Mouse (Mus musculus) cerebellum, adult 11 months (tissue): ENCODE results near the gene Ltbp1.

Experiments
- DNase-seq: peaks from one replicate; pipeline ENCODE4 v3.0.0; 2022

Gene Ltbp1

GRCm38 (mm10) chr17:75005685-75006680 is 615 bp downstream of the Ltbp1 start:
- DNase-seq: no peak

GRCm38 (mm10) chr17:75010955-75011354 is 5.6 kb downstream of the Ltbp1 start:
- DNase-seq: no peak

GRCm38 (mm10) chr17:75013211-75013610 is 7.8 kb downstream of the Ltbp1 start:
- DNase-seq: no peak

GRCm38 (mm10) chr17:75013868-75014267 is 8.5 kb downstream of the Ltbp1 start:
- no peak for DNase-seq

- DNase-seq: no peak
These were observed 9.4 kb downstream of the Ltbp1 start for GRCm38 (mm10) chr17:75014601-75015356.

- no peak for DNase-seq
These were observed 10.2 kb downstream of the Ltbp1 start for GRCm38 (mm10) chr17:75015546-75015945.

- DNase-seq: no peak
These were observed 12.1 kb downstream of the Ltbp1 start for GRCm38 (mm10) chr17:75017423-75017822.

GRCm38 (mm10) chr17:75018142-75018541 is 12.8 kb downstream of the Ltbp1 start:
- no peak for DNase-seq

GRCm38 (mm10) chr17:75020026-75020425 is 14.7 kb downstream of the Ltbp1 start:
- DNase-seq: no peak

- DNase-seq: no peak
These were observed 15.3 kb downstream of the Ltbp1 start for GRCm38 (mm10) chr17:75020619-75021018.

GRCm38 (mm10) chr17:75027358-75028131 is 22.2 kb downstream of the Ltbp1 start:
- no peak for DNase-seq

- DNase-seq: no peak
These were observed 28.0 kb downstream of the Ltbp1 start for GRCm38 (mm10) chr17:75033356-75033755.

GRCm38 (mm10) chr17:75033872-75034615 is 28.7 kb downstream of the Ltbp1 start:
- DNase-seq: no peak

- DNase-seq: no peak
These were observed 31.5 kb downstream of the Ltbp1 start for GRCm38 (mm10) chr17:75036881-75037280.

GRCm38 (mm10) chr17:75039017-75039416 is 33.6 kb downstream of the Ltbp1 start:
- no peak for DNase-seq

- no peak for DNase-seq
These were observed 44.1 kb downstream of the Ltbp1 start for GRCm38 (mm10) chr17:75049366-75049969.

GRCm38 (mm10) chr17:75051440-75051925 is 46.1 kb downstream of the Ltbp1 start:
- no peak for DNase-seq

- no peak for DNase-seq
These were observed 49.9 kb downstream of the Ltbp1 start for GRCm38 (mm10) chr17:75055235-75055634.

GRCm38 (mm10) chr17:75055961-75056360 is 50.6 kb downstream of the Ltbp1 start:
- DNase-seq: no peak

GRCm38 (mm10) chr17:75056631-75057030 is 51.3 kb downstream of the Ltbp1 start:
- DNase-seq: no peak

- no peak for DNase-seq
These were observed 61.0 kb downstream of the Ltbp1 start for GRCm38 (mm10) chr17:75066340-75066739.

GRCm38 (mm10) chr17:75067314-75067713 is 61.9 kb downstream of the Ltbp1 start:
- no peak for DNase-seq
